Mouse (Mus musculus): Measurements from ENCODE around the gene Casz1.

The Casz1 gene

GRCm38 (mm10) chr4:148943099-148943498, 138.9 kb downstream of the Casz1 start:
- no peak for DNase-seq

- DNase-seq: no peak
These were observed 141.2 kb downstream of the Casz1 start for GRCm38 (mm10) chr4:148945476-148945881.

DNA sequence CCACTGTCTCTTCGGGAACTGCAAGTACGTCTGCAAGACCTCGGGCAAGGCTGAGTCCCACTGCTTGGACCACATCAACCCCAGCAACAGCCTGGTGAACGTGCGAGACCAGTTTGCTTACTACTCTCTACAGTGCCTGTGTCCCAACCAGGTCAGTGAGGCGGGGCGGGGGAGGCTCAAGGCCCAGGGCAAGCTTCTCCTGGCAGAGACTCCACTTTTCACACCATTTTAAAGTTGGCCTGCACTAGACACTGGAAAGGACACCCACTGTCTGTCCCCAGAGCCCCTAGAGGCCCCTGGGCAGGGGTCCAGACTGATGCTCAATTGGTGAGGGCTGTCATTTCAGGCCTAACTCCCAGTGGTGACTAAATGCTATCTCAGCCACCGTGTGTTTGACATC, 141.8 kb downstream of the Casz1 start:
- DNase-seq: no peak

DNA sequence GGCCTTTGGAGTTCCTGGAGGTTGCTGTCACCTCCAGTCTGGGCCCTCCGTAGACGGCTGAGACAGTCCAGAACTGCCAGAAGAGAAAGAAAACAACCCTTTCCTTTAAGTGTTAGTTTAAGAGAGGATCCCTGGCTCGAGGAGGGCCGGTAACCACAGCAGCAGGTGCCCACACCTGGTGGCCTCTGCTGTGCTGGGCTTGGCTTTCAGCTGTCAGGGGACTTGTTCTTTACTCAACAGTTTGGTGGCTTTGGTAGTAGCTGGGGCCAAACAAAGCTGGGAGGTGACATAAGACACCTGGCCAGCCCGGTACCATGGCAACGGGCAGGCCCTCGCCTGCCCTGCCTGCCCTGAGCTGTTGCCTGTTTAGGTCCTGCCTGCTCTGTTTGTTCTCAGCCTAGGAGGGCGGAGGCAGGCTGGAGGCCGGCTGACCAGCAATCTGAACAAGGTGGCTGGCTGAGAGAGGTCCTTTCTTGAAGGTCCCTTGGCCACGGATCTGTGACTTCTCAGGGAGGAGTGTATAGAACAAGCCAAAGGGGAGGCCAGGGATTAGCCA, 143.7 kb downstream of the Casz1 start:
- peak; percentile 61 for DNase-seq

DNA sequence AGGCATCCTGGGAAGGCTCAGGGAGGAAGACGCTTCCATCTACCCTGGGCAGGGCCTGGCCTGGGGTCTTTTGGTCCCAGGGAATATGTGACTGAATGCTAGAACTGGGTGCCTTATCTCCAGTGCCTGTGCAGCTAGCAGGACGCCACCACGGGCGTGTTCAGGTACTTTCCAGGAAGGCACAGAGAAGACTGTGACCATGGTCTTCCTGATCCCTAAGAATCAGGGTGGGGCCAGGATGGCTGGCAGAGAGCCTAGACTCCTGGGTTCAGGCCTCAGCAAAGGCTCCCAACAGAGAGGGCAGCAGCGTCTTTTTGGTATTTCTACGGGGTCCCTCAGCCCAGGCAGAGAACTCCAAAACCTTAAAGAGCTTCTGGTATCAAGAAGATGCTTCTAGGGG, 146.3 kb downstream of the Casz1 start:
- DNase-seq: no peak

DNA sequence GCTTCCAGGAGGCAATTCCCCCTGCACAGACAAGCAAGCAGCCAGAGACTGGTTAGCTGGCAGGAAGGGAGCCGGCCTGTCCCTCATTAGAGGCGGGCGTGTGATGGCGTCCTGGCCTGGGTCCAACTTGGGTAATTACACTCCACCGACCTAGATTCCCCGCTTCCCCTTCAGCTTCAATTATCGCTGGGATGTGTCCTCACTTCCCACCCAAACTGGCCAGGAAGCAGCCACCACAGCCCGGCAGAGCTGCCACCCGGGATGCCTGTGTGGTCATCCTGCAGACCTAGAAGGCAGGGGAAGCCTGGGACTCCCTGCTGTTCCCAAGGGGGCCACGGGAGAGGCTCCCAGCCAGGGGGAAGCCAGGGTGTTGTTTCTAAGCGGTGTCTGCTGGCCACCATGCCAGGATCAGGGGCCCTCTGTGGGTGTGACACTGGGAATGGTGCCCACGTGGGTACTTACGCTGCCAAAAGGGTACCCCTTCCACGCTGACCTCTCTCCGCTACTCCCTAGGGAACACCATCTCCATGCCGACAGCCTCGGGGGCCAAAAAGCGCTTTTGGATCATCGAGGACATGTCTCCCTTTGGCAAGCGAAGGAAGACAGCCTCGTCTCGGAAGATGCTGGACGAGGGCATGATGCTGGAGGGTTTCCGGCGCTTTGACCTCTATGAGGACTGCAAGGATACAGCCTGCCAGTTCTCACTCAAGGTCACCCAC, 146.9 kb downstream of the Casz1 start:
- peak; percentile 69 for DNase-seq

GRCm38 (mm10) chr4:148951821-148952291, 147.6 kb downstream of the Casz1 start:
- no peak for DNase-seq

DNA sequence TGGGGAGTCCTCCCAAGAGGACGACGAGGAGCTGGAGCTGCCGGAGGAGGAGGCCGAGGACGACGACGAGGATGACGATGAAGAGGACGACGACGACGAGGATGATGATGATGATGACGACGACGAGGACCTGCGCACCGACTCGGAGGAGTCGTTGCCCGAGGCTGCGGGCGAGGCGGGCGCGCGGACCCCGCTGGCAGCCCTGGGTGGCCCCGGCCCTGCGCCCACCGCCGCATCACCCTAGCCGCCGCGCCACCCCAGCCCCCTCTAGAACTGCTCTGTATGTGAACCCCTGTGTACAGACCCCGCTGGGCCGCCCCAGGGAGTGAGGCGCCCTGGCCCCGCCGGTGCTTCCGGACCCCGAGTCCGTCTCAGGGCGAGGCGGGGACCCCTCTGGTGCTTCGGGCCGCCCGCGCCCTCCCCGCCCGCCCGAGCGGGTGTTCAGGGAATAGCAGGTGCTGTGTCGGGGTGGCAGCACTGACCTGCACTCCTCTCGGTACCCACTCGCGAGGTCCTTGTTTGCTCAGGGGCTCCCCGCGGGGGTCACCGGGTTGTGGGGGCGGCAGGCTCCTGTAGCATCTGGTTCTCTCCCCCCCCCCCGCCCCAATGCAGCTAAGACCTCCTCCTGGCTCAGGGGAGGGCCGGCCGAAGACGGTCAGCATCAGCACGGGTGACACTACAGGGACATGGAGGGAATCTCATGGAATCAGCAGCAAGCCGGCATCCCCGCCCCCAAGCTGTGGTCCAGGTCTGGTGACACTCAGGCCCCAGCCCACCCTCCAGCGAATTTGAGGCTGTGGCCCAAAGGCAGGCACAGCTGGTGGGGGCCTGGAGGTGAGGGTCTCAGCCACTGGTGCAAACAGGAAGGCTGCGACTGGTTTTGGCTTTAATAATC, 148.3 kb downstream of the Casz1 start:
- DNase-seq: no peak

GRCm38 (mm10) chr4:148955131-148955813, 151.0 kb downstream of the Casz1 start:
- peak; percentile 88 for DNase-seq

DNA sequence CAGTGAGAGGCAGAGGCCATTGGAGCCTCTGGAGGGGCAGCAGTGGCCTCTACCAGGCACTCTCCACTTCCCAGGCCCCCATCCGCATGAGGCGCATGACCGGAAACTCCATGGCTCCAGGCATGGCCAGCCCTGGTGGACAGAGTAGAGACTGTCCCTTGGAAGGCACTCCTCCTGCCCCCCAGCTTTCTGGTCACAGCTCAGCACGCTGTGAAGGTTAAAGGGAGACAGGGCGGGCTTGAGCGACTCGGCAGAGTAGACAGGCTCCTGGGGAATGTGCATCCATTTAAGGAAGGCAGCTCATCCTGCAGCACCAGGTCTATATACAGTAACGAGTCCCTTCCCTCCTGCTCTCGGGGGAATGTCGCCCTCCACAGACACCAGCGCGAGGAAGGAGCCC, 155.8 kb downstream of the Casz1 start:
- peak; percentile 74 for DNase-seq

DNA sequence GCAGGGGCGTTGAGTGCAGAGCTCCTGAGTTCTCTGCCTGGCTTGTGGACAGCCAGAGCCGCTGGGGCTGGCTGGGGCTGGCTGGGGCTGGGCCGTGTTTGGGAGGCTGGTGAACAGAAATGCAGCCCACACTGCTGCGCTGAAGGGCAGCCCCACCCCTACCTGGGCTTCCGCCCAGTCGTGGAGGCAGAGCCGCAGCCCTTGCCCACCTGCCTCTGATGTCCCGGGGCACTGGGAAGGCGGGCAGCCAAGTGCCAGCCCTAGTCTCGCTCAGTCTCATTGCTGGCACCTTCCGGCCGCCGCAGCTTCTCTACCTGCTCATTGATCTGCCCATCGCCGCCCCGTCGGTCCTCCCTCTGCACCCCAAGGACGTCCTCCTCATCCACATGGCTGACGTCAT, 156.9 kb downstream of the Casz1 start:
- peak; percentile 61 for DNase-seq

DNA sequence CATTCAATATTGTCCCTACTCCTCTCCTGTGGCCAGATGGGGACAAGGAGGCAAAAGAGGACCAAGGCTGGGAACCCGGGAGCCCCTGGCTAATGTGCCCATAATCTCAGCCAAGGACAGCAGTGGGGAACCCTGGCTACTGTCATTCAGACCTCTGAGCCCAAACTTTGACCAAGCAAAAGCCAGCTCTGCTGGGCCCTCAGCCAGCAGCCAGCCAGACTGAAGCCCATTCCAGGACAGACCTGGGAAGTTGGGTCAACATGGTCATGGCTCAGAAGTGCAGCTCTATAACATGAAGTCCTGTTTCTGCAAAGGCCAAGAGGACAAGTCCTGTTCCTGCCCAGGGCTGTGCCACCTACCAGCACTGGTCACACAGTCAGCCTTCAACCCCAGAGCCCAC, 157.9 kb downstream of the Casz1 start:
- DNase-seq: peak; percentile 66

DNA sequence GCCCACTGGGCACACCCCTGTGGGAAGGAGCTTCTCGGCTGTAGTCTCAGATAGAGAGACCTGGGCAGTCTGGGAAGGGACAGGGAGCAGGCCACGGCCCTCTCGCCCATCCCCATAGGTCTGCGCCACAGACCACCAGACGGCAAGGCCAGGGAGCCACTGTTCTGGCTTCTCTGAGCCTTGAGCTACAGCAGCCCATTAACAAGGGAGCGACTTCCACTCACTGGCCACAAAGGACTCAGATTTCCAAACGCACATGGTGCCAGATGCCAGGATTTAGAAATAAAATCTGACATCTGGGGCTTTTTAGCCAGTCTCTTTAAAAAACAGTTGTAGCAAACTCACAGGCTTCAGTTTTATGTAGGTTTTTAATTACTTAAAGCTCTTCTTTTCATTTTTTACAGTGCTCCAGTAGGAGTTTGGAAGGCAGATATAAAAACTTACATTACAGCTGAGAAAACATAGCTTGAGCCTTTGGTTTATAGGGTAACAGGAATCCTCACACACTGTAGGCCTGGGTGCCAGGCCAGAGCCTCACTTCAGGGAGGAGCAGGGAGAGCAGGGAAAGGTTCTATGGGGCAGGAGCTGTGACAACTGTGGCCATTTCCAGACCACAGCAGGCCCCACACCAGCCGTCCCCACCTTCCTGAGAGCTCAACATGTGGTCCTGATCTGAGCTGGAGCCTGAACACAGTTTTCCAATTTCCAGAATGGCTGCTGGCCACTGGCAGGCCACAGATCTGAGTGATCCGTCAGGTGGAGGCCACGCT, 160.5 kb downstream of the Casz1 start:
- DNase-seq: no peak

GRCm38 (mm10) chr4:148966132-148966531, 161.9 kb downstream of the Casz1 start:
- DNase-seq: no peak

GRCm38 (mm10) chr4:148968859-148969258, 164.6 kb downstream of the Casz1 start:
- no peak for DNase-seq

DNA sequence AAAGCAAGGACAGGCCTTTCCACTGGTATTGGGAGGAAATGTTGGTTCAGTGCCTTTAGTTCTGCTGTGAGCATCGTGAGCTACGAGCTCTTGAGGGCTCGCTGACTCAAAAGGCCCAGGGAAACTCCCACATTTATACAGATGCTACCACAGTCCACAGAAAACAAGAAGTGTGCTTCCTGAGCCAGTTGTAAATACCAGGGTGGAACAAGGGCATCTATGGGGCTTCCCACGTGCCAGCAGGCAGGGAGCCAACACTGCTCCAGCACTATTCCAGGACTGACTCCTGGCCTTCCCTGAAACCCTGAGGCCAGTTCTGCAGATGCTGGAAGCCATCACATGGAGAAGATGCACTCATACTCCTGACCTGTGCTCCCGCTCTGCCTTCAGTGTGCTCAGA, 165.4 kb downstream of the Casz1 start:
- DNase-seq: peak; percentile 63

- no peak for DNase-seq
These were observed 166.5 kb downstream of the Casz1 start for GRCm38 (mm10) chr4:148970742-148971141.

- no peak for DNase-seq
These were observed 167.5 kb downstream of the Casz1 start for GRCm38 (mm10) chr4:148971613-148972242.

- DNase-seq: no peak
These were observed 168.5 kb downstream of the Casz1 start for GRCm38 (mm10) chr4:148972707-148973106.

DNA sequence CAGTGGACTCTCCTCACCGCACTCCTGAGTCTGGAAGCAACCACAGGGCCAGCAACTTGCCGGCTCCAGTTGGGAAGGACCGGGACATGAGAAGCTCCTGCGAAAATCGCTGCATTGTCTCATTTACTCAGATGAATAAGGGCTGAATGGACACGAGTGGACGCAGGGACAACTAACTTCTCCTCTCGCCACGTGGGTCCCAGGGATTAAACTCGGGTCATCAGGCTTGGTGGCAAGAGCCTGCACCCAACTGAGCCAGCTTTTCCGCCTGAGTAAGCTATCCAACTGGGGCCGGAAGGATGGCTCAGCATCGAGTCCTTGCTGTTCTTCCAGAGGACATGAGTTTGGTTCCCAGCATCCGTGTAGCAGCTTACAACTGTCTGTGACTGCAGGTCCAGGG, 169.2 kb downstream of the Casz1 start:
- no peak for DNase-seq

DNA sequence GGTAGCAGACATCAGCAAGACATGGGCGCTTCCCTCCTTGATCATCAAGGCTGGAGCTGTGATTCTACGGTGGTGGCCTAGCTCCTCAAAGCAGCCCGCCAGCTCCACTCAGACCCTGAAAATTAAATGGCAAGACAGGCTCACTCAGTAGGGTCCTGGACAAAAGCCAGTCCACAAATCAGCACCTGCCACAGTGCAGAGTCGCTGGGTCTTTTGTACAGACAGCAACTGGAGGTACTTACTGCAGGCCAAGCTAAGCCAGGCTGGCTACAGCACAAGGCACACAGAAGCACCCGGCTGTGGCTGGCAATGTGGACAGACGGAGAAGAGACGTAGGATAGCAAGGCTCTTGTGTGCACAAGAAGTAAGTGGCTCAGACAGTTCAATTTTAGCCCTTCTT, 170.6 kb downstream of the Casz1 start:
- DNase-seq: no peak
